Mouse (Mus musculus) intestine, embryonic 14.5 days (tissue): ENCODE measurements around the gene Sorl1. TPM values are rescaled to one million over a fixed set of nuclear protein-coding genes. Genes with fewer than 3 reads are reported as not detected.

Source experiments
- ATAC-seq: fragments of 200-750 bp; cut with Nextera tagmentation; replicated peaks from 2 replicates; pipeline ENCODE4 v1.8.0; 2017; ENCODE audit warnings: low read depth, moderate number of reproducible peaks, moderate TSS enrichment, moderate library complexity; ENCODE audit not compliant: low FRiP score, low TSS enrichment
- DNase-seq: peaks from one replicate; pipeline ENCODE4 v3.0.0-alpha.2; 2018; ENCODE audit warnings: low spot score
- H3K27ac ChIP-seq: fragments of 300-500 bp; sonication (generic); 2 replicates; pipeline ENCODE4 v1.5.1; 2014; ENCODE audit warnings: low read depth, mild to moderate bottlenecking, control low read depth
- H3K27me3 ChIP-seq: fragments of 300-500 bp; sonication (generic); replicated peaks from 2 replicates; pipeline ENCODE4 v1.6.1; 2014; ENCODE audit warnings: low read length, control low read depth; ENCODE audit not compliant: control insufficient read depth, insufficient read depth
- H3K36me3 ChIP-seq: fragments of 300-500 bp; sonication (generic); 2 replicates; pipeline ENCODE4 v1.6.1; 2014; ENCODE audit warnings: low read length, control low read depth; ENCODE audit not compliant: control insufficient read depth, insufficient read depth
- H3K4me1 ChIP-seq: fragments of 300-500 bp; sonication (generic); replicated peaks from 2 replicates; pipeline ENCODE4 v1.6.1; 2014; ENCODE audit warnings: low read length, control low read depth, mixed read lengths; ENCODE audit not compliant: control insufficient read depth, insufficient read depth
- H3K4me2 ChIP-seq: fragments of 300-500 bp; sonication (generic); 2 replicates; pipeline ENCODE4 v1.6.1; 2014; ENCODE audit warnings: low read length
- H3K4me3 ChIP-seq: fragments of 300-500 bp; sonication (generic); 2 replicates; pipeline ENCODE4 v1.5.1; 2014; ENCODE audit warnings: low read depth, low read length, control low read depth, mixed read lengths
- H3K9ac ChIP-seq: fragments of 300-500 bp; sonication (generic); 2 replicates; pipeline ENCODE4 v1.6.1; 2014; ENCODE audit warnings: mild to moderate bottlenecking, low read length
- H3K9me3 ChIP-seq: fragments of 300-500 bp; sonication (generic); 2 replicates; pipeline ENCODE4 v1.6.1; 2016; ENCODE audit warnings: low read length, control low read depth; ENCODE audit not compliant: control insufficient read depth
- WGBS: fragments of 180-500 bp; shearing (Covaris S2); extraction: QIAGEN DNeasy Blood & Tissue Kit; methylation state at CpG from one replicate; pipeline ENCODE4 v1.1.7; 2014; 5-methylcytosine and 5-hydroxymethylcytosine counted together
- polyA plus RNA-seq: library from polyadenylated mRNA; unstranded; fragments of >200 nt; fragmentation: Nextera tagmentation; extraction: Ambion mirVana; gene quantifications from 2 replicates; pipeline ENCODE4 v1.2.1, GENCODE M21; 2014

The Sorl1 gene
- polyA plus RNA-seq, 1 experiment from 2014 or later: 12.2 TPM

DNA sequence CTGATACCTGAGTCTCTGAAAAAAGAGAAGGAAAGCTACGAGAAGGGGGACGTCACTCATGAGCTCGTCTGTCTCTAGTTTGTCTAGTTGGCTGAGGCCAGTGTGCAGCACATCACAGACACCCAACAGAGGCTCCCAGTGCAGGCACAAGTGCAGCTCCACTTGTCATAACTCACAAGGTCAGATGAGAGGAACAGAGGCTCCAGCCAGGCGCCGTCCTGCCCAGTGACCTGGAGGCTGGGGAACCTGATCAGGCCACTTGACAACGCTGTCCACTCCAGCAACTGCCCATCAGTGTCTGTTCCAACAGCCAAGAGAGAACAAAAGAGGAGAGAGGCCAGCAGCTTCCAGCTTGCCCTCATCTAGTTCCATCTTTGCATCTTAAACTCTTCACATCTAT lies 201.7 kb downstream of the Sorl1 start:
- no peak overlapping the region for H3K9ac ChIP-seq
- no peak overlapping the region for H3K27ac ChIP-seq
- DNase-seq (peak; percentile 42), ATAC-seq (no peak)
- H3K4me3 ChIP-seq: no peak overlapping the region
- no peaks in the 10 kb centered on the region for H3K36me3 ChIP-seq
- H3K27me3 ChIP-seq: no peaks in the 10 kb centered on the region
- H3K4me1 ChIP-seq: no peaks in the 10 kb centered on the region
- H3K4me2 ChIP-seq: no peak overlapping the region
- H3K9me3 ChIP-seq: no peaks in the 10 kb centered on the region
- WGBS: 77% methylated on average over 6 of the region's 6 CpGs

DNA sequence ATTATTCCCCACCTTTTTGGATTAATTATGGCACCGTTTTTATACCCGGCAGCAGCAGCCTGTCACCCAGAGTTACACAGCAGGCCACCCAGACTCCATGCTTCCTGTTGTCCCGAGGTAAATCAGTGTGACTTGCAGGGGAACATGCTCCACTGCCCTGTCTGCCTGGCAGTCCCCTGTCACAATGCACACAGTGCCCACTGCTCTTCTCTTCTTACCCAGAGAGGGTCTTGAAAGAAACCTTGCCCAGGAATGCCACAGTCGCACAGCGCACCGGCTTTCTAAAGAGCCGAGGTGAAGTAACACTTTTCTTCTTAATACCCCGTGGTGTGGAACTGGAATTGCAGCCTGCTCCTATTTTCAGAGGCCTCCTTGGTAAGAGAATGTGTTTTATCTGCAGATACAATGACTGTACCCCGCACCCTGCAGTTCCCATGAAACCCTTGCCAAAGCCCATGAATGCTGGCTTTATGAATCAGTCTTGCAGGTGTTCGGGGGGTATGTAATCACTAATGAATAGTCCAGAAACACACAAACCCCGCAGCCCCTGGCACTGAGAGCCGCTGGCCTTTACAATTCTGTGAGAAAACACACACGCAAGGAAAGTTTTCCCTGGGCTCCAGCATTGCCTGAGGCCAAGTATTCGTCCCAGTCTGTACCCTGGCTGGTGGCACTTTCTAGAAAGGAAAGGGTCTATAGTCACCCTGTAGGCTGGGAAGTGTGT lies 205.3 kb downstream of the Sorl1 start:
- Histone ChIP-seq H3K4me2 (no peak overlapping the region), H3K4me1 (no peaks in the 10 kb centered on the region), H3K27me3 (no peaks in the 10 kb centered on the region), H3K4me3 (no peak overlapping the region), H3K9me3 (no peaks in the 10 kb centered on the region), H3K9ac (no peak overlapping the region), H3K36me3 (no peaks in the 10 kb centered on the region), H3K27ac (no peak overlapping the region)
- 68% methylated on average over 14 of the region's 14 CpGs for WGBS
- peak; percentile 50 for DNase-seq
- no peak for ATAC-seq

GRCm38 (mm10) chr9:41918155-41918554 lies 205.9 kb downstream of the Sorl1 start:
- ATAC-seq (no peak), DNase-seq (peak; percentile 43)
- Histone ChIP-seq H3K4me1 (no peaks in the 10 kb centered on the region), H3K4me3 (no peak overlapping the region), H3K4me2 (no peak overlapping the region), H3K9me3 (no peaks in the 10 kb centered on the region), H3K27ac (no peak overlapping the region), H3K9ac (no peak overlapping the region), H3K36me3 (no peaks in the 10 kb centered on the region), H3K27me3 (no peaks in the 10 kb centered on the region)
- WGBS: 72% methylated on average over 4 of the region's 4 CpGs

GRCm38 (mm10) chr9:41915571-41915970 lies 208.5 kb downstream of the Sorl1 start:
- no peaks in the 10 kb centered on the region for H3K36me3 ChIP-seq
- no peaks in the 10 kb centered on the region for H3K27me3 ChIP-seq
- ATAC-seq: no peak
- WGBS: 84% methylated on average over 8 of the region's 8 CpGs
- H3K4me3 ChIP-seq: no peak overlapping the region
- H3K4me2 ChIP-seq: no peak overlapping the region
- no peak for DNase-seq
- H3K9ac ChIP-seq: no peak overlapping the region
- H3K9me3 ChIP-seq: no peaks in the 10 kb centered on the region
- H3K27ac ChIP-seq: no peak overlapping the region
- H3K4me1 ChIP-seq: no peaks in the 10 kb centered on the region

Other genes starting within 250 kb of the Sorl1 start
- 68.8 and 77.6 TPM in 2 replicates for gene Sc5d, start 140.0 kb upstream of the Sorl1 start, polyA plus RNA-seq